Mouse (Mus musculus) spleen, adult 2 months (tissue): Measurements from ENCODE around the gene Iqcd.

Source experiments
- CTCF ChIP-seq: fragments of 200-500 bp; IDR thresholded peaks from 2 replicates; pipeline ENCODE4 v1.5.1; 2011; ENCODE audit warnings: mild to moderate bottlenecking, inconsistent platforms; ENCODE audit not compliant: insufficient read depth, insufficient read length, insufficient replicate concordance; ENCODE audit errors: extremely low read depth
- POLR2A ChIP-seq: fragments of 200-500 bp; IDR thresholded peaks from 2 replicates; pipeline ENCODE4 v1.6.1; 2011; ENCODE audit warnings: low read depth, low read length, inconsistent platforms

DNA sequence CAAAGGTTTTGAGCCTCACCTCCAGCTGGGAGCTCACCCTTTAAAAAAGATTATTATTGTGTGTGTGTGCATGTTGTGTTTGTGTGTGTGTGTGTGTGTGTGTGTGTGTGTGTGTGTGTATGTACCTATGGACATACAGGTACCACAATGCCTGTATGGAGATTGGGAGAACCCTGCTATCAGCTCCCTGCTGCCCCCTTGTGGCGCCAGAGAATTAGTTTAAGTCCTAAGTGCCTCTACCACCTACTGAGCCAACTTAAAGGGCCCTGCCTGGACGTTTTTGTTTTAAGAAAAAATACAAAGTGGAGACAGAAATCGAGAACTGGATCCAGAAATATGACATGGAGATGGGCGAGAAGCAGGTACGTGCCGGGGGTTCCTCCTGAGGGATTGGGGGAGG is 16.0 kb downstream of the Iqcd start:
- peak; percentile 56; the same call in 1 of the 2 replicates for TF ChIP-seq CTCF
- no peak for TF ChIP-seq POLR2A
